Mouse (Mus musculus): ENCODE data around the gene Ypel4. TPM values are rescaled to one million over a fixed set of nuclear protein-coding genes. Genes with fewer than 3 reads are reported as not detected.

Gene Ypel4
- total RNA-seq, 1 experiment: 0.89 TPM

GRCm38 (mm10) chr2:84750115-84750514, 16.3 kb downstream of the Ypel4 start:
- no peak for DNase-seq (ENCODE audit: low read depth, low spot score)
- H3K36me3 ChIP-seq (ENCODE audit: control insufficient read depth, insufficient read depth, low read length, poor library complexity, severe bottlenecking): no peaks in the 10 kb centered on the region
- H3K4me3 ChIP-seq (ENCODE audit: insufficient read depth in 1 of 2, low read depth in 1 of 2, low read length in 2 of 2, poor library complexity in 1 of 2, severe bottlenecking in 1 of 2): no peak overlapping the region
- no peaks in the 10 kb centered on the region for H3K4me1 ChIP-seq (ENCODE audit: control insufficient read depth in 2 of 2, insufficient read depth in 2 of 2, low read length in 2 of 2, poor library complexity in 1 of 2)
- TF ChIP-seq MAFK (IDR thresholded peaks at IDR 0.05; ENCODE audit: insufficient read depth, low read depth, low read length) (no peak), HCFC1 (IDR thresholded peaks at IDR 0.05; ENCODE audit: borderline replicate concordance, insufficient read depth, low read length) (no peak), ZNF384 (IDR thresholded peaks at IDR 0.05; ENCODE audit: low read depth, low read length) (no peak), CHD2 (IDR thresholded peaks at IDR 0.05; ENCODE audit: low read depth, low read length) (no peak), ZC3H11A (IDR thresholded peaks at IDR 0.05; ENCODE audit: borderline replicate concordance, low read depth, low read length) (no peak)
- in situ Hi-C loops (cut with MboI; ENCODE audit: low sequenced_read_pairs in 2 of 2, unreplicated experiment in 2 of 2): no loop called here
- no peak overlapping the region for H3K9ac ChIP-seq (ENCODE audit: insufficient read depth, low read depth, low read length, poor library complexity, severe bottlenecking)
- H3K9me3 ChIP-seq (ENCODE audit: control insufficient read depth, insufficient read depth, low read depth, low read length): no peaks in the 10 kb centered on the region
- no peak overlapping the region for H3K27ac ChIP-seq (ENCODE audit: insufficient read depth, low read depth, low read length, poor library complexity, severe bottlenecking)

DNA sequence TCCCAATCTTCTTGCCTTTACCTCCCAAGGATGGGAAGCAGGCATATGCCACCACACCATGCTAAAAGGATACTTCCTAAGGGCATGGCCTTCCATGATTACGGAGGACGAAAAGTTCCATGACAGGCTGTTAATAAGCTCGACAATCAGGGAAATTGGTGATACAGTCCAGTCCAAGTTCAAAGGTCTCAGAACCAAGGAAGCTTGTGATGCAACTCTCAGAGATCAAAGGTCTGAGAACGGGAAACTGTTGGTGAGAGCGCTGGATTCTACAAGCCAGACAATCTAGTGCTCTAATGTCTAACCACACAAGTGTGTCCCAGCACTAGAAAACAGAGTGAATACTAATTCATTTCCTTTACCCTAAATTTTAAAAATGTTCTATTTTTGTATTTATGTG, 22.4 kb downstream of the Ypel4 start:
- Histone ChIP-seq H3K9ac (ENCODE audit: insufficient read depth, low read depth, low read length, poor library complexity, severe bottlenecking) (no peak overlapping the region), H3K9me3 (ENCODE audit: control insufficient read depth, insufficient read depth, low read depth, low read length) (no peaks in the 10 kb centered on the region), H3K4me3 (ENCODE audit: insufficient read depth in 1 of 2, low read depth in 1 of 2, low read length in 2 of 2, poor library complexity in 1 of 2, severe bottlenecking in 1 of 2) (no peak overlapping the region), H3K36me3 (ENCODE audit: control insufficient read depth, insufficient read depth, low read length, poor library complexity, severe bottlenecking) (no peaks in the 10 kb centered on the region), H3K4me1 (ENCODE audit: control insufficient read depth in 2 of 2, insufficient read depth in 2 of 2, low read length in 2 of 2, poor library complexity in 1 of 2) (peaks cover 0 to 5% of the 10 kb centered on the region in 2 experiments; a peak in 1 of 4 replicates), H3K27ac (ENCODE audit: insufficient read depth, low read depth, low read length, poor library complexity, severe bottlenecking) (no peak overlapping the region)
- no peak for DNase-seq (ENCODE audit: low read depth, low spot score)
- in situ Hi-C loops (cut with MboI; ENCODE audit: low sequenced_read_pairs in 2 of 2, unreplicated experiment in 2 of 2): no loop called here
- TF ChIP-seq HCFC1 (IDR thresholded peaks at IDR 0.05; ENCODE audit: borderline replicate concordance, insufficient read depth, low read length) (no peak), CHD2 (IDR thresholded peaks at IDR 0.05; ENCODE audit: low read depth, low read length) (no peak), ZC3H11A (IDR thresholded peaks at IDR 0.05; ENCODE audit: borderline replicate concordance, low read depth, low read length) (no peak), ZNF384 (IDR thresholded peaks at IDR 0.05; ENCODE audit: low read depth, low read length) (no peak), MAFK (IDR thresholded peaks at IDR 0.05; ENCODE audit: insufficient read depth, low read depth, low read length) (no peak)

DNA sequence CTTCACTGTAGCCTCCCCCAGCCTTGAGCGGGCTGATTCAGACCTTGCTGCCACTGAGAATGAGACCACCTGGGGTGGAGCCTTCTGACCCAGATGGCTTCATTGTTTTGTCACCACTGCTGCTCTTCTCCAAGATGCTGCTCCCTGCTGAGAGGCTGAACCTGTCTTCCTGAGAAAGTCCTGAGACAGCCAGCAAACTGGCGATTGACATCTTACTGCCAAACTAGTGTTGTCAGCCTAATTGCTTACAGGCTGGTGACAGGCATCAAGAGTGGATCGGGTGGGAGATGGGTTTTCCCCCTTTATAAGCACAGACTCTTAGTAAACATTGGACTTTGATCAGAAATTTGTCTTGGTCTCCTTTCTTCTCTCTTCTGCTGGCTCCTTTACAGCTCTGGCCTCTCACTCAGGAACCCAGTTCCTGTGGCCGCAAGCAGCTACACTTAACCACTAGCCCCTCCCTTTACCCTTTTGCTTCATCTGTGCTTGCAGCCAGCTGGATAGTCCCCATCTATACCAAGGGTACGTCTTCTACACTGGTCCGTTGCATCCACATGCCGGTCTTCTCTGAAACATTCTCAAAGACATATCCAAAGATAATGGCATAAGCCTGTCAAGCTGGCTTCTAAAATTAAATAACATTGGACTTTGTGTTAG, 23.3 kb downstream of the Ypel4 start:
- H3K27ac ChIP-seq (ENCODE audit: insufficient read depth, low read depth, low read length, poor library complexity, severe bottlenecking): no peak overlapping the region
- peaks cover 2 to 11% of the 10 kb centered on the region in 2 experiments; a peak in 3 of 4 replicates for H3K4me1 ChIP-seq (ENCODE audit: control insufficient read depth in 2 of 2, insufficient read depth in 2 of 2, low read length in 2 of 2, poor library complexity in 1 of 2)
- no peaks in the 10 kb centered on the region for H3K36me3 ChIP-seq (ENCODE audit: control insufficient read depth, insufficient read depth, low read length, poor library complexity, severe bottlenecking)
- in situ Hi-C loops (cut with MboI; ENCODE audit: low sequenced_read_pairs in 2 of 2, unreplicated experiment in 2 of 2): no loop called here
- no peaks in the 10 kb centered on the region for H3K9me3 ChIP-seq (ENCODE audit: control insufficient read depth, insufficient read depth, low read depth, low read length)
- H3K4me3 ChIP-seq (ENCODE audit: insufficient read depth in 1 of 2, low read depth in 1 of 2, low read length in 2 of 2, poor library complexity in 1 of 2, severe bottlenecking in 1 of 2): no peak overlapping the region
- no peak overlapping the region for H3K9ac ChIP-seq (ENCODE audit: insufficient read depth, low read depth, low read length, poor library complexity, severe bottlenecking)
- DNase-seq (ENCODE audit: low read depth, low spot score): no peak
- no peak for TF ChIP-seq CHD2 (IDR thresholded peaks at IDR 0.05; ENCODE audit: low read depth, low read length)
- no peak for TF ChIP-seq HCFC1 (IDR thresholded peaks at IDR 0.05; ENCODE audit: borderline replicate concordance, insufficient read depth, low read length)
- TF ChIP-seq MAFK (IDR thresholded peaks at IDR 0.05; ENCODE audit: insufficient read depth, low read depth, low read length): no peak
- no peak for TF ChIP-seq ZNF384 (IDR thresholded peaks at IDR 0.05; ENCODE audit: low read depth, low read length)
- no peak for TF ChIP-seq ZC3H11A (IDR thresholded peaks at IDR 0.05; ENCODE audit: borderline replicate concordance, low read depth, low read length)

- H3K9me3 ChIP-seq (ENCODE audit: control insufficient read depth, insufficient read depth, low read depth, low read length): no peaks in the 10 kb centered on the region
- DNase-seq (ENCODE audit: low read depth, low spot score): no peak
- in situ Hi-C loops (cut with MboI; ENCODE audit: low sequenced_read_pairs in 2 of 2, unreplicated experiment in 2 of 2): no loop called here
- peak; percentile 28; the same call in 1 of the 2 replicates for TF ChIP-seq ZC3H11A (IDR thresholded peaks at IDR 0.05; ENCODE audit: borderline replicate concordance, low read depth, low read length)
- TF ChIP-seq ZNF384 (IDR thresholded peaks at IDR 0.05; ENCODE audit: low read depth, low read length): no peak
- no peak overlapping the region for H3K4me3 ChIP-seq (ENCODE audit: insufficient read depth in 1 of 2, low read depth in 1 of 2, low read length in 2 of 2, poor library complexity in 1 of 2, severe bottlenecking in 1 of 2)
- H3K36me3 ChIP-seq (ENCODE audit: control insufficient read depth, insufficient read depth, low read length, poor library complexity, severe bottlenecking): no peaks in the 10 kb centered on the region
- H3K4me1 ChIP-seq (ENCODE audit: control insufficient read depth in 2 of 2, insufficient read depth in 2 of 2, low read length in 2 of 2, poor library complexity in 1 of 2): peaks cover 2 to 14% of the 10 kb centered on the region in 2 experiments
- no peak overlapping the region for H3K9ac ChIP-seq (ENCODE audit: insufficient read depth, low read depth, low read length, poor library complexity, severe bottlenecking)
- no peak overlapping the region for H3K27ac ChIP-seq (ENCODE audit: insufficient read depth, low read depth, low read length, poor library complexity, severe bottlenecking)
These were observed 24.8 kb downstream of the Ypel4 start for GRCm38 (mm10) chr2:84758542-84759127.

Data from ES-E14 (cell line).